Mouse (Mus musculus) forebrain, embryonic 12.5 days (tissue): ENCODE results near the gene Gm765. TPM values are rescaled to one million over a fixed set of nuclear protein-coding genes. Genes with fewer than 3 reads are reported as not detected.

Source experiments
- ATAC-seq: fragments of 200-750 bp; cut with Nextera tagmentation; 2 replicates; pipeline ENCODE4 v1.8.0; 2017; ENCODE audit warnings: moderate TSS enrichment; ENCODE audit not compliant: low FRiP score
- H3K27ac ChIP-seq: fragments of 300-500 bp; sonication (generic); 2 replicates; pipeline ENCODE4 v1.5.1; 2016; ENCODE audit warnings: mild to moderate bottlenecking
- H3K27me3 ChIP-seq: fragments of 300-500 bp; sonication (generic); 2 replicates; pipeline ENCODE4 v1.6.1; 2016; ENCODE audit warnings: mild to moderate bottlenecking
- H3K36me3 ChIP-seq: fragments of 300-500 bp; sonication (generic); replicated peaks from 2 replicates; pipeline ENCODE4 v1.6.1; 2016; ENCODE audit warnings: mild to moderate bottlenecking
- H3K4me1 ChIP-seq: fragments of 300-500 bp; sonication (generic); 2 replicates; pipeline ENCODE4 v1.6.1; 2016
- H3K4me2 ChIP-seq: fragments of 300-500 bp; sonication (generic); 2 replicates; pipeline ENCODE4 v1.6.1; 2016; ENCODE audit warnings: mild to moderate bottlenecking, moderate library complexity
- H3K4me3 ChIP-seq: fragments of 300-500 bp; sonication (generic); replicated peaks from 2 replicates; pipeline ENCODE4 v1.5.1; 2016; ENCODE audit warnings: mild to moderate bottlenecking
- H3K9ac ChIP-seq: fragments of 300-500 bp; sonication (generic); 2 replicates; pipeline ENCODE4 v1.6.1; 2016; ENCODE audit warnings: mild to moderate bottlenecking
- H3K9me3 ChIP-seq: fragments of 300-500 bp; sonication (generic); 2 replicates; pipeline ENCODE4 v1.6.1; 2016
- WGBS: fragments of 180-500 bp; shearing (Covaris S2); methylation state at CpG from one replicate; pipeline ENCODE4 v1.1.7; 2016; 5-methylcytosine and 5-hydroxymethylcytosine counted together
- polyA plus RNA-seq: library from polyadenylated mRNA; unstranded; fragments of >200 nt; fragmentation: Nextera tagmentation; extraction: Ambion mirVana; gene quantifications from 2 replicates; pipeline ENCODE4 v1.2.1, GENCODE M21; 2016

The Gm765 gene
- polyA plus RNA-seq, 1 experiment from 2014 or later, result not detected

GRCm38 (mm10) chr6:98287521-98287920 lies 55.0 kb downstream of the Gm765 start:
- H3K4me3 ChIP-seq, result no peak overlapping the region
- H3K9ac ChIP-seq, result no peak overlapping the region
- H3K27me3 ChIP-seq, result no peaks in the 10 kb centered on the region
- H3K9me3 ChIP-seq, result no peaks in the 10 kb centered on the region
- 63% methylated on average over 6 of the region's 6 CpGs for WGBS
- no peak overlapping the region for H3K27ac ChIP-seq
- peaks cover 3% of the 10 kb centered on the region; the same call in 1 of the 2 replicates for H3K4me1 ChIP-seq
- no peaks in the 10 kb centered on the region for H3K36me3 ChIP-seq
- ATAC-seq, result no peak
- H3K4me2 ChIP-seq, result no peak overlapping the region

GRCm38 (mm10) chr6:98285190-98285589 lies 57.4 kb downstream of the Gm765 start:
- Histone ChIP-seq H3K27ac (no peak overlapping the region), H3K4me1 (peaks cover 3% of the 10 kb centered on the region; the same call in 1 of the 2 replicates), H3K36me3 (no peaks in the 10 kb centered on the region), H3K9me3 (no peaks in the 10 kb centered on the region), H3K27me3 (no peaks in the 10 kb centered on the region), H3K9ac (no peak overlapping the region), H3K4me3 (no peak overlapping the region), H3K4me2 (no peak overlapping the region)
- ATAC-seq, result no peak
- 85% methylated on average over 2 of the region's 2 CpGs for WGBS

- Histone ChIP-seq H3K9ac (no peak overlapping the region), H3K27me3 (no peaks in the 10 kb centered on the region), H3K36me3 (no peaks in the 10 kb centered on the region), H3K4me3 (no peak overlapping the region), H3K27ac (no peak overlapping the region), H3K4me1 (no peaks in the 10 kb centered on the region), H3K4me2 (no peak overlapping the region), H3K9me3 (no peaks in the 10 kb centered on the region)
- WGBS, result 81% methylated on average over 4 of the region's 4 CpGs
- ATAC-seq, result no peak
Measured at GRCm38 (mm10) chr6:98282791-98283190, 59.8 kb downstream of the Gm765 start.

GRCm38 (mm10) chr6:98271553-98271952 lies 71.0 kb downstream of the Gm765 start:
- Histone ChIP-seq H3K9ac (no peak overlapping the region), H3K4me3 (no peak overlapping the region), H3K4me2 (no peak overlapping the region), H3K27me3 (no peaks in the 10 kb centered on the region), H3K9me3 (no peaks in the 10 kb centered on the region), H3K27ac (no peak overlapping the region), H3K4me1 (no peaks in the 10 kb centered on the region), H3K36me3 (no peaks in the 10 kb centered on the region)
- no peak for ATAC-seq
- 88% methylated on average over 1 of the region's 1 CpGs for WGBS

- Histone ChIP-seq H3K4me3 (no peak overlapping the region), H3K27ac (no peak overlapping the region), H3K4me1 (no peaks in the 10 kb centered on the region), H3K9ac (no peak overlapping the region), H3K9me3 (peaks cover 9% of the 10 kb centered on the region; the same call in 1 of the 2 replicates), H3K27me3 (no peaks in the 10 kb centered on the region), H3K36me3 (no peaks in the 10 kb centered on the region), H3K4me2 (no peak overlapping the region)
- no peak for ATAC-seq
- WGBS, result 54% methylated on average over 2 of the region's 2 CpGs
Measured at GRCm38 (mm10) chr6:98262961-98263360, 79.6 kb downstream of the Gm765 start.

GRCm38 (mm10) chr6:98259016-98259415 lies 83.5 kb downstream of the Gm765 start:
- Histone ChIP-seq H3K27ac (no peak overlapping the region), H3K9ac (no peak overlapping the region), H3K27me3 (no peaks in the 10 kb centered on the region), H3K4me2 (no peak overlapping the region), H3K36me3 (no peaks in the 10 kb centered on the region), H3K4me3 (no peak overlapping the region), H3K4me1 (no peaks in the 10 kb centered on the region), H3K9me3 (peaks cover 9% of the 10 kb centered on the region; the same call in 1 of the 2 replicates)
- ATAC-seq, result no peak
- WGBS, result 73% methylated on average over 2 of the region's 2 CpGs

- H3K9me3 ChIP-seq, result no peaks in the 10 kb centered on the region
- peaks cover 9% of the 10 kb centered on the region; the same call in 1 of the 2 replicates for H3K4me1 ChIP-seq
- H3K4me3 ChIP-seq, result no peak overlapping the region
- H3K9ac ChIP-seq, result no peak overlapping the region
- no peaks in the 10 kb centered on the region for H3K36me3 ChIP-seq
- H3K27me3 ChIP-seq, result no peaks in the 10 kb centered on the region
- H3K27ac ChIP-seq, result no peak overlapping the region
- 88% methylated on average over 2 of the region's 2 CpGs for WGBS
- ATAC-seq, result no peak
- no peak overlapping the region for H3K4me2 ChIP-seq
Measured at GRCm38 (mm10) chr6:98246449-98246848, 96.1 kb downstream of the Gm765 start.

GRCm38 (mm10) chr6:98243186-98243585 lies 99.4 kb downstream of the Gm765 start:
- peak; percentile 44; the same call in 1 of the 2 replicates for ATAC-seq
- 37% methylated on average over 6 of the region's 6 CpGs for WGBS
- no peaks in the 10 kb centered on the region for H3K27me3 ChIP-seq
- H3K9me3 ChIP-seq, result no peaks in the 10 kb centered on the region
- no peak overlapping the region for H3K27ac ChIP-seq
- peaks cover 9% of the 10 kb centered on the region; the same call in 1 of the 2 replicates for H3K4me1 ChIP-seq
- no peak overlapping the region for H3K9ac ChIP-seq
- H3K4me2 ChIP-seq, result no peak overlapping the region
- H3K4me3 ChIP-seq, result no peak overlapping the region
- no peaks in the 10 kb centered on the region for H3K36me3 ChIP-seq

- Histone ChIP-seq H3K36me3 (no peaks in the 10 kb centered on the region), H3K27ac (no peak overlapping the region), H3K9ac (no peak overlapping the region), H3K27me3 (no peaks in the 10 kb centered on the region), H3K4me2 (no peak overlapping the region), H3K4me1 (peaks cover 9% of the 10 kb centered on the region; the same call in 1 of the 2 replicates), H3K9me3 (no peaks in the 10 kb centered on the region), H3K4me3 (no peak overlapping the region)
- 95% methylated on average over 8 of the region's 8 CpGs for WGBS
- no peak for ATAC-seq
Measured at GRCm38 (mm10) chr6:98240561-98241272, 101.8 kb downstream of the Gm765 start.

- 92% methylated on average over 3 of the region's 3 CpGs for WGBS
Measured at GRCm38 (mm10) chr6:98234097-98234496, 108.5 kb downstream of the Gm765 start.

GRCm38 (mm10) chr6:98223923-98224322 lies 118.6 kb downstream of the Gm765 start:
- no peak overlapping the region for H3K4me3 ChIP-seq
- no peak overlapping the region for H3K4me2 ChIP-seq
- no peaks in the 10 kb centered on the region for H3K9me3 ChIP-seq
- no peaks in the 10 kb centered on the region for H3K27me3 ChIP-seq
- no peak overlapping the region for H3K9ac ChIP-seq
- H3K4me1 ChIP-seq, result no peaks in the 10 kb centered on the region
- no peak for ATAC-seq
- H3K27ac ChIP-seq, result no peak overlapping the region
- WGBS, result 94% methylated on average over 8 of the region's 8 CpGs
- H3K36me3 ChIP-seq, result no peaks in the 10 kb centered on the region

More at GRCm38 (mm10) chr6:98234097-98234496, 108.5 kb downstream of the Gm765 start:
- Histone ChIP-seq H3K27me3 (0 out of 2 replicates have a peak, but pooled peaks cover 3% of the 10 kb centered on the region), H3K27ac (no peak overlapping the region), H3K4me2 (no peak overlapping the region), H3K9me3 (no peaks in the 10 kb centered on the region), H3K9ac (no peak overlapping the region), H3K36me3 (no peaks in the 10 kb centered on the region), H3K4me1 (no peaks in the 10 kb centered on the region), H3K4me3 (no peak overlapping the region)
- no peak for ATAC-seq

GRCm38 (mm10) chr6:98221970-98222369 lies 120.6 kb downstream of the Gm765 start:
- ATAC-seq, result no peak
- no peaks in the 10 kb centered on the region for H3K9me3 ChIP-seq
- H3K4me1 ChIP-seq, result no peaks in the 10 kb centered on the region
- no peak overlapping the region for H3K27ac ChIP-seq
- 89% methylated on average over 16 of the region's 16 CpGs for WGBS
- H3K4me3 ChIP-seq, result no peak overlapping the region
- no peak overlapping the region for H3K4me2 ChIP-seq
- H3K27me3 ChIP-seq, result no peaks in the 10 kb centered on the region
- H3K9ac ChIP-seq, result no peak overlapping the region
- H3K36me3 ChIP-seq, result no peaks in the 10 kb centered on the region

- H3K27me3 ChIP-seq, result no peaks in the 10 kb centered on the region
- H3K4me1 ChIP-seq, result no peaks in the 10 kb centered on the region
- H3K4me3 ChIP-seq, result no peak overlapping the region
- ATAC-seq, result no peak
- H3K4me2 ChIP-seq, result no peak overlapping the region
- no peak overlapping the region for H3K27ac ChIP-seq
- no peak overlapping the region for H3K9ac ChIP-seq
- 83% methylated on average over 3 of the region's 3 CpGs for WGBS
- H3K36me3 ChIP-seq, result no peaks in the 10 kb centered on the region
- no peaks in the 10 kb centered on the region for H3K9me3 ChIP-seq
Measured at GRCm38 (mm10) chr6:98212225-98212624, 130.3 kb downstream of the Gm765 start.
